Mouse (Mus musculus): ENCODE data around the gene Ppp1r12b. TPM values are rescaled to one million over a fixed set of nuclear protein-coding genes. Genes with fewer than 3 reads are reported as not detected.

The Ppp1r12b gene
- polyA plus RNA-seq, 1 experiment from 2014 or later, result 7.6 TPM

DNA sequence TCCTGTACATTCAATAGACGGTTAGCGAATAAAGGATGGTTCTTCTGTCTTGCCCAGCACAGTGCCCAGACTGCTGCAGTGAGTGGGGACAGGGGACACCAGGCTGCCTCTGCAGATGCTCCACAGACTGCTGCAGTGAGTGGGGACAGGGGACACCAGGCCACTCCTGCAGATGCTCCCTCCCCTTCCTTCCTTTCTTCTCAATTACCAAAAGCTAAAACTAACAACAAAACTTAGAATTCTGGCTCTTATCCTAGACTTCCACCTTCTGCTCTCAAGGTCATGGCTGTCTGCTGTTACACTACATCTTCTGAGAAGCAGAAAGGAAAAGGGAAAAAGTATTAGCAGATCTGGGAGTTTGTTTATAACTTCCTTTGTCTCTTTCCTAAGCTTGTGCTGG lies 181.5 kb downstream of the Ppp1r12b start:
- H3K4me1 ChIP-seq (ENCODE audit: control insufficient read depth, insufficient read depth, low read length), result peaks cover 45% of the 10 kb centered on the region
- peaks cover 2% of the 10 kb centered on the region; the same call in 1 of the 2 replicates for H3K36me3 ChIP-seq (ENCODE audit: control insufficient read depth, insufficient read depth, low read length)
- no peaks in the 10 kb centered on the region for H3K9me3 ChIP-seq (ENCODE audit: control insufficient read depth, low read length)
- no peaks in the 10 kb centered on the region for H3K27me3 ChIP-seq (ENCODE audit: control insufficient read depth, insufficient read depth, low read length)
- no peak overlapping the region for H3K4me2 ChIP-seq (replicated peaks; ENCODE audit: low read depth, low read length)
- 65% methylated on average over 2 of the region's 2 CpGs for WGBS
- H3K4me3 ChIP-seq (ENCODE audit: low read length), result no peak overlapping the region
- peak overlapping the region; percentile 84 for H3K27ac ChIP-seq (ENCODE audit: low read depth, low read length)
- peak; percentile 48; the same call in 1 of the 2 replicates for ATAC-seq (ENCODE audit: low FRiP score, low TSS enrichment)
- H3K9ac ChIP-seq (ENCODE audit: low read depth, low read length), result no peak overlapping the region

- H3K9me3 ChIP-seq (ENCODE audit: control insufficient read depth, low read length), result no peaks in the 10 kb centered on the region
- H3K4me3 ChIP-seq (ENCODE audit: low read length), result no peak overlapping the region
- no peaks in the 10 kb centered on the region for H3K27me3 ChIP-seq (ENCODE audit: control insufficient read depth, insufficient read depth, low read length)
- WGBS, result 38% methylated on average over 12 of the region's 12 CpGs
- H3K4me1 ChIP-seq (ENCODE audit: control insufficient read depth, insufficient read depth, low read length), result peaks cover 45% of the 10 kb centered on the region
- ATAC-seq (ENCODE audit: low FRiP score, low TSS enrichment), result no peak
- peak overlapping the region; percentile 84 for H3K27ac ChIP-seq (ENCODE audit: low read depth, low read length)
- no peak overlapping the region for H3K9ac ChIP-seq (ENCODE audit: low read depth, low read length)
- no peak overlapping the region for H3K4me2 ChIP-seq (replicated peaks; ENCODE audit: low read depth, low read length)
- peaks cover 2% of the 10 kb centered on the region; the same call in 1 of the 2 replicates for H3K36me3 ChIP-seq (ENCODE audit: control insufficient read depth, insufficient read depth, low read length)
Measured at GRCm38 (mm10) chr1:134773256-134773655, 182.5 kb downstream of the Ppp1r12b start.

- no peak overlapping the region for H3K9ac ChIP-seq (ENCODE audit: low read depth, low read length)
Measured at GRCm38 (mm10) chr1:134772821-134773220, 182.9 kb downstream of the Ppp1r12b start.

DNA sequence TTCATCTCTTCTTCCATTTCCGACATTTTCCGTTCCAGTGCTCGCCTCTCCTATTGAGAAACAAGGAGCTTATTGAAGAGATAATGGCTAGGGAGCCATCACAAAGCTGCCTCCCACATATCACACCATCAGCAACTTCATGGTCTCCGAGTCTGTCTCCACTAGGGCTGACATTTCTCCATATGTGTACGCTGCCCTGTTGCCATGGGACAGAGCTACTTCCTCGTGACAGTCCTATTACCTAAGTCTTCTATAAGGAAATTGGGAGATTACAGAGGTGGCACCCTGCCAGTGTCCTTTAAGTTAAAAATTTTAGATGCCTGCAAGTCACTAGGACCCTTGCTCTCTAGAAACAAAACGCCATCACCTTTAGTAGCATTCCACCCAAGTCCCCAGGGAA lies 183.7 kb downstream of the Ppp1r12b start:
- H3K9ac ChIP-seq (ENCODE audit: low read depth, low read length), result no peak overlapping the region
- peaks cover 36% of the 10 kb centered on the region for H3K4me1 ChIP-seq (ENCODE audit: control insufficient read depth, insufficient read depth, low read length)
- H3K9me3 ChIP-seq (ENCODE audit: control insufficient read depth, low read length), result no peaks in the 10 kb centered on the region
- WGBS, result 86% methylated on average over 7 of the region's 7 CpGs
- peak overlapping the region; percentile 61; the same call in 1 of the 2 replicates for H3K27ac ChIP-seq (ENCODE audit: low read depth, low read length)
- peaks cover 2% of the 10 kb centered on the region; the same call in 1 of the 2 replicates for H3K36me3 ChIP-seq (ENCODE audit: control insufficient read depth, insufficient read depth, low read length)
- no peak overlapping the region for H3K4me2 ChIP-seq (replicated peaks; ENCODE audit: low read depth, low read length)
- no peak for ATAC-seq (ENCODE audit: low FRiP score, low TSS enrichment)
- no peak overlapping the region for H3K4me3 ChIP-seq (ENCODE audit: low read length)
- H3K27me3 ChIP-seq (ENCODE audit: control insufficient read depth, insufficient read depth, low read length), result no peaks in the 10 kb centered on the region

More at GRCm38 (mm10) chr1:134772821-134773220, 182.9 kb downstream of the Ppp1r12b start:
- no peak overlapping the region for H3K4me3 ChIP-seq (ENCODE audit: low read length)
- H3K27ac ChIP-seq (ENCODE audit: low read depth, low read length), result peak overlapping the region; percentile 84; the same call in 1 of the 2 replicates
- H3K27me3 ChIP-seq (ENCODE audit: control insufficient read depth, insufficient read depth, low read length), result no peaks in the 10 kb centered on the region
- ATAC-seq (ENCODE audit: low FRiP score, low TSS enrichment), result no peak
- WGBS, result 90% methylated on average over 3 of the region's 3 CpGs
- no peak overlapping the region for H3K4me2 ChIP-seq (replicated peaks; ENCODE audit: low read depth, low read length)
- H3K4me1 ChIP-seq (ENCODE audit: control insufficient read depth, insufficient read depth, low read length), result peaks cover 44% of the 10 kb centered on the region
- peaks cover 2% of the 10 kb centered on the region; the same call in 1 of the 2 replicates for H3K36me3 ChIP-seq (ENCODE audit: control insufficient read depth, insufficient read depth, low read length)
- no peaks in the 10 kb centered on the region for H3K9me3 ChIP-seq (ENCODE audit: control insufficient read depth, low read length)

- Histone ChIP-seq H3K4me3 (ENCODE audit: low read length) (no peak overlapping the region), H3K27me3 (ENCODE audit: control insufficient read depth, insufficient read depth, low read length) (no peaks in the 10 kb centered on the region), H3K27ac (ENCODE audit: low read depth, low read length) (peak overlapping the region; percentile 61; the same call in 1 of the 2 replicates), H3K4me2 (replicated peaks; ENCODE audit: low read depth, low read length) (no peak overlapping the region), H3K9me3 (ENCODE audit: control insufficient read depth, low read length) (no peaks in the 10 kb centered on the region), H3K9ac (ENCODE audit: low read depth, low read length) (no peak overlapping the region), H3K4me1 (ENCODE audit: control insufficient read depth, insufficient read depth, low read length) (peaks cover 35% of the 10 kb centered on the region), H3K36me3 (ENCODE audit: control insufficient read depth, insufficient read depth, low read length) (peaks cover 2% of the 10 kb centered on the region; the same call in 1 of the 2 replicates)
- no peak for ATAC-seq (ENCODE audit: low FRiP score, low TSS enrichment)
- 59% methylated on average over 6 of the region's 6 CpGs for WGBS
Measured at GRCm38 (mm10) chr1:134771353-134771752, 184.4 kb downstream of the Ppp1r12b start.

- no peak for ATAC-seq (ENCODE audit: low FRiP score, low TSS enrichment)
- no peak overlapping the region for H3K4me3 ChIP-seq (ENCODE audit: low read length)
- H3K27ac ChIP-seq (ENCODE audit: low read depth, low read length), result no peak overlapping the region
- 96% methylated on average over 5 of the region's 5 CpGs for WGBS
- H3K9me3 ChIP-seq (ENCODE audit: control insufficient read depth, low read length), result no peaks in the 10 kb centered on the region
- H3K4me2 ChIP-seq (replicated peaks; ENCODE audit: low read depth, low read length), result no peak overlapping the region
- H3K36me3 ChIP-seq (ENCODE audit: control insufficient read depth, insufficient read depth, low read length), result peaks cover 2% of the 10 kb centered on the region; the same call in 1 of the 2 replicates
- no peak overlapping the region for H3K9ac ChIP-seq (ENCODE audit: low read depth, low read length)
- no peaks in the 10 kb centered on the region for H3K27me3 ChIP-seq (ENCODE audit: control insufficient read depth, insufficient read depth, low read length)
- H3K4me1 ChIP-seq (ENCODE audit: control insufficient read depth, insufficient read depth, low read length), result peaks cover 38% of the 10 kb centered on the region
Measured at GRCm38 (mm10) chr1:134770312-134770711, 185.4 kb downstream of the Ppp1r12b start.

- no peak overlapping the region for H3K9ac ChIP-seq (ENCODE audit: low read depth, low read length)
- no peak overlapping the region for H3K4me3 ChIP-seq (ENCODE audit: low read length)
- no peaks in the 10 kb centered on the region; the same call in 1 of the 2 replicates for H3K36me3 ChIP-seq (ENCODE audit: control insufficient read depth, insufficient read depth, low read length)
- WGBS, result 61% methylated on average over 4 of the region's 4 CpGs
- ATAC-seq (ENCODE audit: low FRiP score, low TSS enrichment), result no peak
- H3K27ac ChIP-seq (ENCODE audit: low read depth, low read length), result no peak overlapping the region
- no peaks in the 10 kb centered on the region for H3K27me3 ChIP-seq (ENCODE audit: control insufficient read depth, insufficient read depth, low read length)
- peaks cover 31% of the 10 kb centered on the region for H3K4me1 ChIP-seq (ENCODE audit: control insufficient read depth, insufficient read depth, low read length)
- H3K9me3 ChIP-seq (ENCODE audit: control insufficient read depth, low read length), result no peaks in the 10 kb centered on the region
- H3K4me2 ChIP-seq (replicated peaks; ENCODE audit: low read depth, low read length), result no peak overlapping the region
Measured at GRCm38 (mm10) chr1:134766448-134766847, 189.3 kb downstream of the Ppp1r12b start.

DNA sequence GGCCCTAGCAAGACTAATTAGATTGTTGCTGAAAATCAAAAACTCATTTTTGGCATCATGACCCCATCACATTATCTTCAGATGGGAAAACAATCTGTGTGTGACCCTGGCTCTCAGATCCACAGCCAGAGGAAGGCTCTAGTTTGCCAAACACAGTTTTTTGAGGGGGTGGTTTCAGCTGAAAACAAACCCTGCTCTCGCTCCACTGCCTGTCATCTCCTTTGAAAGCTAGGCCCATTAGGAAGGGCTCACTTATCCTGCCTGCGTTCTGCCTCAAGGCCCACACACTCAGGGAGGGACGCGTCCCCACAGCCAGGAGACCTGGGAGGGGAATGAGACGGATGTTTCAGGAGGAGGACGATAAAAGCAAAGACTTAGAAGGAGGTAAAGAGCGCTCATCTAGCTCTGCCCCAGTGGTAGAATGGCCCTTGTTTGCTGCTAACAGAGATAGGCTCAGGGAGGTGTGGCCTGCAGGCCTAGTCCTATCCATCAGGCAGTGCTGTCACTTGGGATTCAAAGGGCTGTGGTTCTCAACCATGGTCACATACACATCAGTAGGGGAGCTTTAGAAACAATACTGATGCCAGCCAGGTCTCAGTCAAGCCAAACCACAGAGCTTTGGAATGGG lies 190.8 kb downstream of the Ppp1r12b start:
- peaks cover 4% of the 10 kb centered on the region; the same call in 1 of the 2 replicates for H3K36me3 ChIP-seq (ENCODE audit: control insufficient read depth, insufficient read depth, low read length)
- H3K27ac ChIP-seq (ENCODE audit: low read depth, low read length), result peak overlapping the region; percentile 93
- ATAC-seq (ENCODE audit: low FRiP score, low TSS enrichment), result peak; percentile 87
- peak overlapping the region; percentile 23; the same call in 1 of the 2 replicates for H3K9ac ChIP-seq (ENCODE audit: low read depth, low read length)
- no peak overlapping the region for H3K4me3 ChIP-seq (ENCODE audit: low read length)
- peaks cover 35% of the 10 kb centered on the region for H3K4me1 ChIP-seq (ENCODE audit: control insufficient read depth, insufficient read depth, low read length)
- no peaks in the 10 kb centered on the region for H3K27me3 ChIP-seq (ENCODE audit: control insufficient read depth, insufficient read depth, low read length)
- 17% methylated on average over 7 of the region's 7 CpGs for WGBS
- no peaks in the 10 kb centered on the region for H3K9me3 ChIP-seq (ENCODE audit: control insufficient read depth, low read length)
- H3K4me2 ChIP-seq (replicated peaks; ENCODE audit: low read depth, low read length), result no peak overlapping the region

GRCm38 (mm10) chr1:134763776-134764438 lies 191.8 kb downstream of the Ppp1r12b start:
- Histone ChIP-seq H3K9me3 (ENCODE audit: control insufficient read depth, low read length) (no peaks in the 10 kb centered on the region), H3K27ac (ENCODE audit: low read depth, low read length) (peak overlapping the region; percentile 93), H3K36me3 (ENCODE audit: control insufficient read depth, insufficient read depth, low read length) (peaks cover 7% of the 10 kb centered on the region; the same call in 1 of the 2 replicates), H3K9ac (ENCODE audit: low read depth, low read length) (no peak overlapping the region), H3K4me3 (ENCODE audit: low read length) (no peak overlapping the region), H3K4me1 (ENCODE audit: control insufficient read depth, insufficient read depth, low read length) (peaks cover 35% of the 10 kb centered on the region), H3K4me2 (replicated peaks; ENCODE audit: low read depth, low read length) (no peak overlapping the region), H3K27me3 (ENCODE audit: control insufficient read depth, insufficient read depth, low read length) (no peaks in the 10 kb centered on the region)
- 46% methylated on average over 11 of the region's 11 CpGs for WGBS
- peak; percentile 43; the same call in 1 of the 2 replicates for ATAC-seq (ENCODE audit: low FRiP score, low TSS enrichment)
